Mouse (Mus musculus) central nervous system, embryonic 11.5 days (tissue): Measurements from ENCODE around the gene Hist1h2ae. TPM values are rescaled to one million over a fixed set of nuclear protein-coding genes. Genes with fewer than 3 reads are reported as not detected.

Experiments used
- polyA plus RNA-seq: library from polyadenylated mRNA; depleted of rRNA; stranded (reverse); fragments of >200 nt; gene quantifications from 2 replicates; pipeline ENCODE4 v1.2.3, GENCODE M21; 2012; rRNA removed

The Hist1h2ae gene
- polyA plus RNA-seq, 1 experiment, result 17.0 TPM

Other genes starting within 250 kb of the Hist1h2ae start
- gene Zfp322a, start 202.0 kb downstream of the Hist1h2ae start, polyA plus RNA-seq, result 21.3 and 30.9 TPM in 2 replicates
- 8.8 and 10.0 TPM in 2 replicates for gene Abt1, start 147.4 kb downstream of the Hist1h2ae start, polyA plus RNA-seq
- 0.07 and 0.31 TPM in 2 replicates for gene Btn1a1, start 105.3 kb downstream of the Hist1h2ae start, polyA plus RNA-seq
- 0.34 and 0.82 TPM in 2 replicates for gene Btn2a2, start 82.4 kb downstream of the Hist1h2ae start, polyA plus RNA-seq
- 21.7 and 31.0 TPM in 2 replicates for gene Hist1h4h, start 40.2 kb downstream of the Hist1h2ae start, polyA plus RNA-seq
- gene Hist1h2af, start 37.3 kb downstream of the Hist1h2ae start, polyA plus RNA-seq, result 189 and 273 TPM in 2 replicates
- 38.6 and 41.4 TPM in 2 replicates for gene Hist1h3g, start 35.8 kb downstream of the Hist1h2ae start, polyA plus RNA-seq
- gene Hist1h2bh, start 27.8 kb downstream of the Hist1h2ae start, polyA plus RNA-seq, result 3.2 and 6.3 TPM in 2 replicates
- gene Hist1h3f, start 27.2 kb downstream of the Hist1h2ae start, polyA plus RNA-seq, result 5.1 and 6.2 TPM in 2 replicates
- gene Hist1h4f, start 19.6 kb downstream of the Hist1h2ae start, polyA plus RNA-seq, result 19.4 and 22.4 TPM in 2 replicates
- gene Hist1h1d, start 18.0 kb downstream of the Hist1h2ae start, polyA plus RNA-seq, result 0.65 and 1.3 TPM in 2 replicates
- gene Hist1h3e, start 8.9 kb downstream of the Hist1h2ae start, polyA plus RNA-seq, result 41.5 and 49.2 TPM in 2 replicates
- 14.7 and 42.2 TPM in 2 replicates for gene Hist1h2bg, start 176 bp upstream of the Hist1h2ae start, polyA plus RNA-seq
- gene Hist1h2bf, start 3.0 kb upstream of the Hist1h2ae start, polyA plus RNA-seq, result 8.0 and 18.9 TPM in 2 replicates
- gene Hist1h2ad, start 3.2 kb upstream of the Hist1h2ae start, polyA plus RNA-seq, result 2.4 and 8.0 TPM in 2 replicates
- gene Hist1h3d, start 4.5 kb upstream of the Hist1h2ae start, polyA plus RNA-seq, result 21.2 and 34.9 TPM in 2 replicates
- 10.3 and 11.7 TPM in 2 replicates for gene Hist1h4d, start 10.4 kb upstream of the Hist1h2ae start, polyA plus RNA-seq
- gene Hist1h2be, start 49.9 kb upstream of the Hist1h2ae start, polyA plus RNA-seq, result 1.9 and 4.2 TPM in 2 replicates
- gene Hist1h1e, start 51.3 kb upstream of the Hist1h2ae start, polyA plus RNA-seq, result 11.1 and 13.7 TPM in 2 replicates
- gene Hist1h2ac, start 112.7 kb upstream of the Hist1h2ae start, polyA plus RNA-seq, result 1.2 and 2.0 TPM in 2 replicates
- 17.0 and 27.2 TPM in 2 replicates for gene Hist1h2bc, start 113.0 kb upstream of the Hist1h2ae start, polyA plus RNA-seq
- gene Hist1h1t, start 124.6 kb upstream of the Hist1h2ae start, polyA plus RNA-seq, result 0.11 and 0.17 TPM in 2 replicates
- 7.5 and 10.3 TPM in 2 replicates for gene Hist1h4c, start 127.2 kb upstream of the Hist1h2ae start, polyA plus RNA-seq
- gene Hfe, start 139.6 kb upstream of the Hist1h2ae start, polyA plus RNA-seq, result 1.8 and 1.9 TPM in 2 replicates
- gene Hist1h1c, start 167.6 kb upstream of the Hist1h2ae start, polyA plus RNA-seq, result 13.2 and 15.1 TPM in 2 replicates
- gene Hist1h3c, start 174.4 kb upstream of the Hist1h2ae start, polyA plus RNA-seq, result 51.1 and 52.4 TPM in 2 replicates
- 6.3 and 16.8 TPM in 2 replicates for gene Hist1h2bb, start 175.5 kb upstream of the Hist1h2ae start, polyA plus RNA-seq
- 44.2 and 53.2 TPM in 2 replicates for gene Hist1h2ab, start 179.9 kb upstream of the Hist1h2ae start, polyA plus RNA-seq
- gene Hist1h3b, start 181.0 kb upstream of the Hist1h2ae start, polyA plus RNA-seq, result 52.8 and 64.6 TPM in 2 replicates
- gene Hist1h4b, start 185.8 kb upstream of the Hist1h2ae start, polyA plus RNA-seq, result 29.2 and 64.2 TPM in 2 replicates
- 7.3 and 15.7 TPM in 2 replicates for gene Hist1h4a, start 190.0 kb upstream of the Hist1h2ae start, polyA plus RNA-seq
- 31.4 and 33.8 TPM in 2 replicates for gene Hist1h3a, start 191.2 kb upstream of the Hist1h2ae start, polyA plus RNA-seq
- gene Hist1h1a, start 192.4 kb upstream of the Hist1h2ae start, polyA plus RNA-seq, result 9.1 and 22.2 TPM in 2 replicates
- gene Trim38, start 198.7 kb upstream of the Hist1h2ae start, polyA plus RNA-seq, result not detected in 2 replicates
- 0.01 and 0.04 TPM in 2 replicates for gene Slc17a2, start 235.8 kb upstream of the Hist1h2ae start, polyA plus RNA-seq